Mouse (Mus musculus) small intestine, adult 2 months (tissue): Measurements from ENCODE around the gene Ncoa1.

Experiments
- CTCF ChIP-seq: fragments of 200-500 bp; IDR thresholded peaks from 2 replicates; pipeline ENCODE4 v1.5.1; 2012; ENCODE audit warnings: low read depth, mild to moderate bottlenecking, control low read depth, inconsistent platforms, low read length, moderate library complexity, mixed read lengths; ENCODE audit not compliant: insufficient replicate concordance, insufficient read length; ENCODE audit errors: extremely low read depth
- POLR2A ChIP-seq: fragments of 200-500 bp; IDR thresholded peaks from 2 replicates; pipeline ENCODE4 v1.6.1; 2012; ENCODE audit warnings: low read depth, mild to moderate bottlenecking, control low read depth, inconsistent platforms, low read length, moderate library complexity

DNA sequence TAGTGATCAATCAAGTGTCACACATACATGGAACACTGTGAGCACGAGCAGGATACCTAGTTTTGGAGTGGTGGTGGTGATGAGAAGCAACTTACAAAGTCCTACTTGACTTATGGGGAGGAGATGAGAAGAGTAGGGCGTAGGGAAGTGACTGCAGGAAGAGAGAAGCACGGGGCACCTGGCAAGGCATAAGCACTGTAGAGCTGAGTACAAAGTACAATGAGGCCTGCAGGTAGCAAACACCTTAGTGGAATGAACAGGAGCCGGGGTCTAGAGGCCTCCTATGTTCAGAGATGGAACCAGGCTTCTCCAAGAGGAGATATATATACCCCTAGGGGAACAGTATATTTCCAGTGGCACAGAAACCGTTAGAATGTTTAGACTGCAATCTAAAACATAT is 153.4 kb downstream of the Ncoa1 start:
- TF ChIP-seq POLR2A (no peak), CTCF (no peak)
